Mouse (Mus musculus) erythroblast, adult 5-6 weeks (primary cell): ENCODE results near the gene Exph5. TPM values are rescaled to one million over a fixed set of nuclear protein-coding genes. Genes with fewer than 3 reads are reported as not detected.

Experiments
- ATAC-seq: replicated peaks from 2 replicates; pipeline ENCODE4 v1.8.0; 2016; ENCODE audit warnings: moderate number of reproducible peaks, mild to moderate bottlenecking, moderate TSS enrichment, inconsistent platforms; ENCODE audit not compliant: poor library complexity, low FRiP score, severe bottlenecking
- total RNA-seq, 2 experiments: library from RNA; stranded (forward) in 1 of 2; stranded (reverse) in 1 of 2; fragments of 150-400 nt in 1 of 2; fragments of 200-764, 138-1000 nt in 1 of 2; gene quantifications; 2 replicates each; pipeline versions ENCODE4 v1.2.3 to v1.2.4; 2015 to 2017; ENCODE audit warnings: low replicate concordance in 2 of 2

Exph5 gene
- total RNA-seq, 2 experiments from 2014 or later, result not detected

DNA sequence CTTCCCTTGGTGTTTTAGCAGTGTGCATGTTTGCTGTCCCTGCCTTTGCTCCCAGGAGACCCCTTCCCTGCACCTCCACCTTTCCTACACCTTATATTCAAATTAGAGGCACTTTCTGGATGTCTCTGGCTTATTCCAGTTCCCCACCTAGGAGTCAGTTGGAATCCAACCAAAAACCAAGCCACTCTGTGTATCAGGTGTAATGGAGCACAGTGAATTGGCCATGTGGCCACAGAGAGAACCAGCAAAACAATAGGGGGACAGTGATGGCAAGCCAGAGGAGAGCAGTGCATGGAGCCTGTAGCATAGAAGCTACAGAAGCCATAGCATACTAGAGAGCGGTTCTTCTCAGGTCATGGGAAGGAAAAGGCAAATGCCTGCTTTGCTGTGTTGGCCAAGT lies 11.5 kb downstream of the Exph5 start:
- no peak for ATAC-seq

DNA sequence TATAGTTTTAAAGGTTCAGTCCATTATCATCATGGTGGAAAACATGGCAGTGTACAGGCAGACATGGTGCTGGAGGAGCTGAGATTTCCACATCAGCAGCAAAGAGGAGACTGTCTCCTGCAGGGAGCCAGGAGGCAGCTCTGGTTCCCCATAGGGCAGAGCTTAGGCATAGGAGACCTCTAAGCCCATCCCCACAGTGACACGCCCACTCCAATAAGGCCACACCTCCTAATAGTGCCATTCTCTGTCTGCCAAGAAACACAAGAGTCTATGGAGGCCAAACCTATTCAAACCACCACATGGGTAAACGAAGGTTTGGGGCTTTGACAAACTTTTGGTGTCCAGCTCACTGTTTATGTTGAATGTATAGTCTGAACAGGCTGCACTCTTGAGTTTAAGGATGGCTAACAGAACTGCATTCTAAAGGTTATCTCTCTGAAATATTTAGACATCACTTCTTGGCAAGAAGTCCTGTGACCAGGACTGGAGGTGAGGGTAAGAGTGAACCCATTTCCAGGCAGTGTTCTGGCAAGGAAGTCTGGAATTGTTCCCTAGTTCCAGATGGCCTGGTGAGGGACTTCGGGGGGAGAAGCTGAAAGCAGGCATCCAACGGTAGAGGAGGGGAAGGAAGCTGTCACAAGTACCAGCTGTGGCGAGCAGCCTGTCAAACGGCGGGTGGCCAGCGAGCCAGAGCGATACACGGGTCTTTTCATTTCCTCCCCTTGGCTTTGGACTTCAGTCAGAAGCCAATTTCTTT lies 19.6 kb downstream of the Exph5 start:
- no peak for ATAC-seq

GRCm38 (mm10) chr9:53321683-53322082 lies 20.2 kb downstream of the Exph5 start:
- no peak for ATAC-seq

- ATAC-seq, result no peak
Measured at GRCm38 (mm10) chr9:53323419-53324251, 22.2 kb downstream of the Exph5 start.

- no peak for ATAC-seq
Measured at GRCm38 (mm10) chr9:53325363-53326090, 24.1 kb downstream of the Exph5 start.

DNA sequence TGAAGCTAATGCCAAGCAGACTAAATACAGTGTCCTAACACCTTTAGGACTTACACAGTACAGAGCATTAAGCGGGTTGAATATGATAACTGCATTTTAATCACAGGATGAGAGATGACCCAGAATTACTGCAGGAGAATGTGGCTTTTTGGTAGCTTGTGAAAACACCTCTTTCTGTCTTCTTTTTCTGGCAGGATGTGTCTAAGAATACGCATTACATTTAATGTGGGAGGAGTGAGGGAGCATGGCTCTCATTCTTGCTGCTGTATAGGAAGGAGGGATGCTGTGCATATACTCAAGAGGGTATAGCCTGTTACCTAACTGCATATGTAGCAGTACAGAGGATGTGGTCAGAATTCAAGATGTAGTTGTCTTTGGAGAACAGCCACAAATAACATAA lies 26.7 kb downstream of the Exph5 start:
- ATAC-seq, result no peak

DNA sequence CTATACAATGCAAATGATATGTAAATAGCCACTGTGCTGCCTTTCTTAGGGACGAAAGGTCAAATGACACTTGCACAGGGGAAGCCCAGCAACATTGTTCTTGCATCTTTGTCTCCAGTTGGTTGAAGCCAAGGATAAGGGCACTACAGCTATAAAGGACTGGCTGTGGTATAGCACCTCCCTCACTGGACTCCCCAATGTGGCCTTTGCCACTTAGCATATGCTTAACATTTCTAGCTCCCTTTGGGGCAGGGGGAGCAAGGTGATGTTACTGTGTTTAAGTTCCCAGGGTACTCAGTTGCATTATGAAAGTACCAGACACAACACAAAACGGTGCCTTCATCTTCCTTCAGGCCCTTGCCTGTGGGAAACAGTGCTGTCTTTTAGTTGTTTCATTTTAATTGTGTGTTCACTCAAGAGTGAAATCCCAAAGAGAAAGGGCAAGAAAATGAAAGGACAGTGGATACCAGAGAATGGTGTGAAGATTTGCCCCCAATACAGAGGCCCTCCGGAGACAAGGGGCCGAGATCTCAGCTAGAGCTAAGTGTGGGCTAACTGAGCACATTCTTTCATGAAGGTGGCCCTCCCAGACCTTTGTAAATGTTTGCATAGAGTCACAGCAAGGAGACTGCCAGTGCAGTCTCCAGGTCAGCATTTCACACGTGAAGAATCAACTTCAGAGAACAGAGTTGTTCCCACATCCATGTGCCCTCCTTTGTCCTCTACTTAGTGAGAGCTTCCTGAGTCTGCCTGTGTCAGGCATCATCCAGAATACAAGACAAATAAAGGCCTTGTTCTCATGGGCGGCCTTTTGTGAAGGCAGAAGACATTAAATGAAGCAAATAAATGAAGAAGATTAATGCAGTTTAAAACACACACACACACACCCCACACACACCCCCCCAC lies 28.1 kb downstream of the Exph5 start:
- ATAC-seq, result no peak

GRCm38 (mm10) chr9:53330247-53330646 lies 28.8 kb downstream of the Exph5 start:
- ATAC-seq, result no peak

GRCm38 (mm10) chr9:53333436-53333835 lies 32.0 kb downstream of the Exph5 start:
- no peak for ATAC-seq

- ATAC-seq, result no peak
Measured at GRCm38 (mm10) chr9:53335131-53335530, 33.7 kb downstream of the Exph5 start.

GRCm38 (mm10) chr9:53339603-53340002 lies 38.1 kb downstream of the Exph5 start:
- no peak for ATAC-seq

DNA sequence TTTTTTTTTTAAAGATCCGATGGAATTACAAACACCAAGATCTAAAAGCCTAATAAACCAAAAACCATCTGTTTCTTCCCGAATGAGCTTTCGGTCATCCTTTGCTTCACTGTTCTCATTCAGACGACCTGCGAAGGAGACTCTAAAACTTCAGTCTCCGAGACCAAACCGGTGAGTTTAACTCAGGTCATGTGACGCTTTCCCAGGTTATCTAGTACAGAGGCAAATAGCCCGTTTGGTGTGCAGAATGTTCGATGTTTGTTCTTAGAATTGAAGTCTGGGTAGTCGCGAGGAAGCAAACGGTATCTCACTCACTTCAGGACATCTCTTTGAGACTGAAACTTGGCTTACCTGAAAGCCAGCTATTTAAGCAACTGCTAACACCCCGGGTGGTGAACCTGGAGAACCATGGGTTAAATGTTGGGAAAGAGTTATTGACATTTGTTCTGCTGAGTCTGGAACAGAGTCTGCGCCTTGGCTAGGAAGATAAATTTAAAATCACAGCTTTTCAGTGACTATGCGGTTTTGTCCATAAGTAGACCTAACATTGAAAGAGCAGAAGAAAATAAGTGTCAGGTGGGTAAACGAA lies 39.0 kb downstream of the Exph5 start:
- no peak for ATAC-seq

- ATAC-seq, result no peak
Measured at GRCm38 (mm10) chr9:53340969-53341368, 39.5 kb downstream of the Exph5 start.

DNA sequence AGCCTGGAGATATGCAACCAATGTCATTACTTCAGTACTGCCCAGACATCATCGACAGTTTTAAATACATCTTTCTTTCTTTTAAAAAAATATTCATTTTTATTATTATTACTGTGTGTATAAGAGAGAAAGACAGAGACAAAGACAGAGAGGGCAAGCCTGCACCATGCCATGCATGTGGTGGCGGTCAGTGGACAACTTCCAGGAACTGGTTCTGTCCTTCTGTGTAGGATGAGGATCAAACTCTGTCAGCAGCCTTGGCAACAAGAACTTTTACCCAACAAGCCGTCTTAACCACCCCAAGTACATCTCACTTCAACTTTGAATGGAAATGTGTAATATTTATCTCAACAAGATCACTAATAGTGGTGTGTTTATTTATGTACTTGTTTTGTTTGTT lies 40.5 kb downstream of the Exph5 start:
- no peak for ATAC-seq

- no peak for ATAC-seq
Measured at GRCm38 (mm10) chr9:53344646-53345432, 43.4 kb downstream of the Exph5 start.

GRCm38 (mm10) chr9:53345728-53346127 lies 44.3 kb downstream of the Exph5 start:
- no peak for ATAC-seq

DNA sequence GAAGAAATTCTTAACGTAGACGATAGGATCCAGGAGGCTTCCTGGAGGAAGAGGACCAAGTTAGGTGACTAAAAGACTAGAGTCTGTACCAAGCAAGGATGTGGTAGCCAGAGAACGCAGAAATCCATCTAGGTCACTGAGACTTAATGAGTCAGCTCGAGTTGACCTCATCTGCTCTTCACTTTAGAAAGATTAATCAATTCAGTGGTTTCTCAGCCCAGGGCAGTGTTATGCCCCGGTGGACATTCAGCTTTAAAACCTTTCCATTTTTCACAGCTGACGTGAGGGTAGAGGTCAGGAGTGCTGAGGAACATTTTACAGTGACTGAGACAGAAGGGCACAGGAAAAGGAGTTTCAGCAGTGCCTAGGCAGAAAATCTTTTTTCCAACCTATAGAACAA lies 44.9 kb downstream of the Exph5 start:
- ATAC-seq, result no peak

GRCm38 (mm10) chr9:53349211-53349610 lies 47.7 kb downstream of the Exph5 start:
- no peak for ATAC-seq
